Mouse (Mus musculus): ENCODE results near the gene Klhl29.
A peak's percentile ranks its signal among the peaks of the same experiment; 100 is the strongest.

The Klhl29 gene

GRCm38 (mm10) chr12:5187773-5188333, 187.6 kb downstream of the Klhl29 start:
- DNase-seq (ENCODE audit: low spot score), result no peak

GRCm38 (mm10) chr12:5186645-5187044, 188.8 kb downstream of the Klhl29 start:
- DNase-seq (ENCODE audit: low spot score), result peak; percentile 55

GRCm38 (mm10) chr12:5185603-5186002, 189.9 kb downstream of the Klhl29 start:
- DNase-seq (ENCODE audit: low spot score), result no peak

- DNase-seq (ENCODE audit: low spot score), result no peak
Measured at GRCm38 (mm10) chr12:5182586-5182985, 192.9 kb downstream of the Klhl29 start.

- DNase-seq (ENCODE audit: low spot score), result no peak
Measured at GRCm38 (mm10) chr12:5182165-5182564, 193.3 kb downstream of the Klhl29 start.

GRCm38 (mm10) chr12:5176716-5177341, 198.7 kb downstream of the Klhl29 start:
- peak; percentile 20 for DNase-seq (ENCODE audit: low spot score)

- DNase-seq (ENCODE audit: low spot score), result no peak
Measured at GRCm38 (mm10) chr12:5166141-5166540, 209.3 kb downstream of the Klhl29 start.

- no peak for DNase-seq (ENCODE audit: low spot score)
Measured at GRCm38 (mm10) chr12:5165411-5165810, 210.1 kb downstream of the Klhl29 start.

- DNase-seq (ENCODE audit: low spot score), result no peak
Measured at GRCm38 (mm10) chr12:5162672-5163071, 212.8 kb downstream of the Klhl29 start.

GRCm38 (mm10) chr12:5161631-5162030, 213.9 kb downstream of the Klhl29 start:
- DNase-seq (ENCODE audit: low spot score), result no peak

- DNase-seq (ENCODE audit: low spot score), result no peak
Measured at GRCm38 (mm10) chr12:5157931-5158481, 217.5 kb downstream of the Klhl29 start.

- DNase-seq (ENCODE audit: low spot score), result no peak
Measured at GRCm38 (mm10) chr12:5157021-5157681, 218.3 kb downstream of the Klhl29 start.

- DNase-seq (ENCODE audit: low spot score), result no peak
Measured at GRCm38 (mm10) chr12:5155177-5155576, 220.3 kb downstream of the Klhl29 start.

GRCm38 (mm10) chr12:5151859-5152258, 223.6 kb downstream of the Klhl29 start:
- peak; percentile 13 for DNase-seq (ENCODE audit: low spot score)

- DNase-seq (ENCODE audit: low spot score), result no peak
Measured at GRCm38 (mm10) chr12:5147346-5148035, 228.0 kb downstream of the Klhl29 start.

- DNase-seq (ENCODE audit: low spot score), result no peak
Measured at GRCm38 (mm10) chr12:5143903-5144781, 231.3 kb downstream of the Klhl29 start.

- DNase-seq (ENCODE audit: low spot score), result no peak
Measured at GRCm38 (mm10) chr12:5143224-5143623, 232.3 kb downstream of the Klhl29 start.

GRCm38 (mm10) chr12:5142776-5143175, 232.7 kb downstream of the Klhl29 start:
- DNase-seq (ENCODE audit: low spot score), result peak; percentile 83

- no peak for DNase-seq (ENCODE audit: low spot score)
Measured at GRCm38 (mm10) chr12:5141040-5141439, 234.4 kb downstream of the Klhl29 start.

GRCm38 (mm10) chr12:5139302-5139701, 236.2 kb downstream of the Klhl29 start:
- DNase-seq (ENCODE audit: low spot score), result no peak

GRCm38 (mm10) chr12:5136300-5136699, 239.2 kb downstream of the Klhl29 start:
- DNase-seq (ENCODE audit: low spot score), result peak; percentile 31

- no peak for DNase-seq (ENCODE audit: low spot score)
Measured at GRCm38 (mm10) chr12:5129190-5129589, 246.3 kb downstream of the Klhl29 start.

Measured in urinary bladder, postnatal 14 days (tissue).